Mouse (Mus musculus): ENCODE measurements around the gene Cntnap2.

DNA sequence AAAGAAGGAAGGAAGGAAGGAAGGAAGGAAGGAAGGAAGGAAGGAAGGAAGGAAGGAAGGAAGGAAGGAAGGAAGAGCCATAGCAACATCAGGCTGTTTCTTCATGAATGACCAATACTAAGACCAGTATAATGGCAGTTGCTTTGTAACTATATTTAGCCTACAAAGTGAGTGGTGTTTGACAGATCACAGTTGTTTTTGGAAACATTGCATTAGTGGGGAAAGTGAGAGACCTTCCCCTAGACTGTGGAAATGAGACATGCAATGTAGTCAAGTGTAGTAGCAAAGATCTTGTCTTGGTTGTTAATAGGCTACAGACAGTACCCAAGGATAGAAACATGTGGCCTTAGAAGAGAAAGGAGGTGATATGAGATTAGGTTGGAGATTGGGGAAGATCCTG is 895.6 kb downstream of the Cntnap2 start:
- TF ChIP-seq MAX (IDR thresholded peaks at IDR 0.05; ENCODE audit: low read depth) (no peak), POLR2A (IDR thresholded peaks at IDR 0.05; ENCODE audit: insufficient read length, low read depth) (no peak), E2F4 (IDR thresholded peaks at IDR 0.05; ENCODE audit: insufficient read depth) (no peak)
